Mouse (Mus musculus): ENCODE measurements at regions not wholly inside any gene's neighbourhood (a gene's known extent, or its start where the extent isn't known, plus 50 kb on each side); places are given as distances from the start of the nearest gene placed in this dataset.

- no peak for DNase-seq (ENCODE audit: low spot score)
These were observed 229.1 kb upstream of the G2e3 start for GRCm38 (mm10) chr12:51118781-51119180.

DNA sequence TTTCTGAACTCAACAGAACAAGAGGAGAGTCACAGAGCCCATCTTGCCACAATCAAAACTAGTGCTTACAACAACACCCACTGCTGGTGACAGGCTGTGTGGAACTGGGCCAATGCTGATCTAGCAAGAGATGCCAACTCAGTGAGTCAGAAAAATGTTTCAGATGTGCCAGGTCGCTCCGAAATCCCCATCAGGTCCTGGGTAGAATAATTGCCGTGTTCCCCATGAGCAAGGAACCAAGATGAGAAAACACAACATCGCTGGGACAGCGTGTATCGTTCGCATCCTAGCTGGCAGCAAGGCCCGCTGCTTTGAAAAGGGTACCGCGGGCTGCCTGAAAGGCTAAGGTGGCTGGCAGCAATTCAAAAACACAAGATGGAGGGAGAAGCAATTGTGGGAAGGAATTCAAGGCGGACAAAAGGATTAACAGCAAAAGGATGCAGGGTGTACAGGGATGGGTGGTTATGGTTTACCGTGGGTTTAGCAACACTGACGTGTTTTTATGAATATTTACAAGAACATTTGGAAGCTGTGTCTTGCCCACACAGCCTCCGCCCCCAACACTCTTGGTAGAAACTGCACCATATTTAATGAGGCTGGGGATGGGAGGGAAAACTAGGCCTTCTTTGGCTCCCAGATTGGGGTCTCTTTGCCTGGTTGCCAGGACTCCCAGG, 229.7 kb upstream of the G2e3 start:
- DNase-seq (ENCODE audit: low spot score): no peak

GRCm38 (mm10) chr12:51117436-51118020, 230.3 kb upstream of the G2e3 start:
- no peak for DNase-seq (ENCODE audit: low spot score)

- no peak for DNase-seq (ENCODE audit: low spot score)
These were observed 236.1 kb upstream of the G2e3 start for GRCm38 (mm10) chr12:51111811-51112210.

DNA sequence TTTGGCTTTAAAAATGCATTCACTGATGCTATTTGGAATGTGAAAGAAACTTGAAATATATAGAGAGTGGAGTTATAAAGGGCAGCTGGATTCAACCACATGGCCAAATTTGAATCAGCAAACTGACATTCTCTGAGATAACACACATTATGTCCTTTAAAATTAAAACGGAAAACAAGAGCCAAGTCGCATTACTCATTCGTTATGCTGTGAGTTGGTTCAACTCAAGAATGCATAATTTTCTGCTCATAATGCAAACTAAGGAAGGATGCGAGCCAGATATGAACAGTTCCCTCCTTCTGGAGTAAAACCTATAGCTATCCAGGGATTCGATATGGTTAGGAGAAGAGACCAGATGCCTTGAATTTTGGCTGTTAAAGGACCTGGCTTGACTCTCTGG, 239.8 kb upstream of the G2e3 start:
- no peak for DNase-seq (ENCODE audit: low spot score)

DNA sequence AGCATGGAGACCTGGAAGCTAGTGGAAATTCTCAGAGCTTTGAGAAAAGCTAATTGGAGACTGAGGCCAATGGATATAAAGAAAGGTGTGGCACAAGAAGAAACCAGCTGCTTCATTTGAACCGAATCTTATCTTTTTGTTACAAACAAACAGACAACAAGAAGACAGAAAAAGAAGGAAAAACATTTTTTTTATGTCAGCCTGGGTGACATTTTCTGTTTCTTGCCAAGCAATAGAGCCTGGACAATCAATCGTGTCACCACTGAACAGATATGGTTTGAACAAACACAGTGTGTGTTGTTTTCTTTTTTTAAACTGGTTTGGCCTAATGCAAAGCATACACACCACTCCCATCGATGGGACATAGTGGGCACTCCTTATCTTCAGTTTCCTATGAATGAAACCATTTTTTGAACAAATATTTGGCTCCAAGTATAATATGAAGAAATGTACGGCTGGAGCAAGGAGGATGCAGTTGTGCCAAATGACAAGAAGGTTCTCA, 244.3 kb upstream of the G2e3 start:
- DNase-seq (ENCODE audit: low spot score): no peak

DNA sequence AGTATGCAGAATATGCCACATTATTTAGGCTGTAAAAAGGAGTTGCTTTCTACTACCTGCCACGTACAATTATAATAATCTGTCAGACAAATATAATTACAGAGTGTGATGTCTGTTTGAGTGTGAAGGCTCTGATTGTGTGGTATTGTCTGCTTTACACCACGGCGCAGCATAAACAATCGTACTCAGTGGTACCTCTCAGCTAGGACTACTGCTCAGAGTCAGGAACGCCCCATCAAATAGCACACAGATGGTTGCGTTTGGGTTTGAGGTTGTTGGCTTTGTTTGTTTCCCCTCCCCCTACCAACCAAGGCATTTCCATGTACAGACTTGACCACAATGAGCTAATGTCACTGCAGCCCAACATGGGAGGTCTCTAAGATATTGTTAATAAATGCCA, 246.2 kb upstream of the G2e3 start:
- DNase-seq (ENCODE audit: low spot score): no peak

- DNase-seq (ENCODE audit: low spot score): no peak
These were observed 247.0 kb upstream of the G2e3 start for GRCm38 (mm10) chr12:51100868-51101267.

DNA sequence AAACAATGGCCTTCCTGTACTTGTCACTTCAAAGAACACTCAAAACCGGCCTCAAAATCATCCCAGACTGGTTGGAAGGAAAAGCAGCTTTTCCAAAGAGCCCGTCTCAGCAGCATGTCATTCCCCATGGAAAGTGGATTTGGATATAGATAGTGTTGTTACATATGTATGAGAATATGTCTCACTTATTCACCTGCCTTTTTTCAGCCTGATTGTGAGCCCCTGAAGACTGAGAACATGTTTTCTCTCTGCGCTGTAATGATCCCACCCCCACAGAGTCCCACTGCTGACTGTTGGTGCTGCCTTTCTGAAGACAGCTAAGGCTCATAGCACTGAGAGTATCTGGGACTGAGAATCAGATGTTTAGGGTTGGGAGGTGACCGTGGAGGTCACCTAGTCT, 251.9 kb upstream of the G2e3 start:
- DNase-seq (ENCODE audit: low spot score): no peak

DNA sequence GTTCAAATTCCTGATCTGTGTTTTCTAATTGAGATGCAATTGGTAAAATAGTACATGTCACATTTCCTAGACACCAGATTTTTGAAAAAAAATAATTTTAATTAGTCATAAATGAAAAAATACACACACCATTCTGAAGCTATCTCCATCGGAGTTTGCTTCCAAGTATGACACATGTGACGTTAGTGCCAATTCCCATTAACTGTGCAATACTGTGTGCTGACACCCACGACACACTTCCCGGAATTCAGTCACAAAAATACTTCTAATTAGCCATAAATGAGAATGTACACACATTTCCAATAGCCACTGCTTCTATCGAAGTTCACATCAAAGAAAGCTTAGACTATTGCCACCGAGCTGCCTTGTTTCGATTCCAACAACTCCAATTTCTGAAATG, 258.5 kb upstream of the G2e3 start:
- no peak for DNase-seq (ENCODE audit: low spot score)

GRCm38 (mm10) chr12:51081809-51082208, 266.1 kb upstream of the G2e3 start:
- DNase-seq (ENCODE audit: low spot score): no peak

DNA sequence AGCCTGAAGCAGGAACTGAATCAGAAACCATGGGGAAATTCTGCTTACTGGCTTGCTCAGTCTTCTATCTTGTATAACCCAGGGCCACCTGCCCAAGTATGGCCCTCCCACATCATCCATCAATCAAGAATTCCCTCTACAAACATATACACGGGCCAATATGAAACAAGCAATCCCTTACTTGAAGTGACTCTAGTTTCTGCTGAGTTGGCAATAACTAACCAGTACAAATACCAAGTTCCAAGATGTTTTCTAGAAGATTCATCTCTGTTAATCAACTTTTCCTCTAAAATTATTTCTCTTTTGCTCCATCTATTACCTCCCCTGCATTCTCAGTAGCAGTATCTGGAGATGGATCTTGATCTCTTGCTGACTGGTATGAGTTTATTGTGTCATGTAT, 274.4 kb upstream of the G2e3 start:
- no peak for DNase-seq (ENCODE audit: low spot score)

DNA sequence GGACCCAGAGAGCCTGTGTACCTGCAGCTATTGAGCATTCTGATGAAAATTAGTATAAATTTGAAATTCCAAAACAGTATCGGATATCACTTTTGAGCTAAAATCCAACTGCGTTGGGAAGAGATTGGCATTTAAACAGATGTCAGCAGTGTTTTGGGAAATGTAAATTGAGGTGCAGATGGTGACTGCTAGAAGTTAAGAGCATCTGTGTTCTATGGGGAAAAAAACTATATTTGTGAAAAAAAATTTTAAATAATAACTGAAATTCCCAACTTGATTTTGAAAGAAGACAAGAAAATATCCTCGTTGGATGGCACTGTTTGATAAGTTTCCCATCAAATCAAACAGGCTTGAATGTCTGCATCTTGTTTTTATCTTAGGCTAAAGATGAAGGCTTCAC, 286.9 kb upstream of the G2e3 start:
- DNase-seq (ENCODE audit: low spot score): no peak

- no peak for DNase-seq (ENCODE audit: low spot score)
These were observed 289.3 kb upstream of the G2e3 start for GRCm38 (mm10) chr12:51058569-51058968.

- no peak for DNase-seq (ENCODE audit: low spot score)
These were observed 289.8 kb upstream of the G2e3 start for GRCm38 (mm10) chr12:51058104-51058503.

GRCm38 (mm10) chr12:51047116-51047515, 300.7 kb upstream of the G2e3 start:
- DNase-seq (ENCODE audit: low spot score): no peak

DNA sequence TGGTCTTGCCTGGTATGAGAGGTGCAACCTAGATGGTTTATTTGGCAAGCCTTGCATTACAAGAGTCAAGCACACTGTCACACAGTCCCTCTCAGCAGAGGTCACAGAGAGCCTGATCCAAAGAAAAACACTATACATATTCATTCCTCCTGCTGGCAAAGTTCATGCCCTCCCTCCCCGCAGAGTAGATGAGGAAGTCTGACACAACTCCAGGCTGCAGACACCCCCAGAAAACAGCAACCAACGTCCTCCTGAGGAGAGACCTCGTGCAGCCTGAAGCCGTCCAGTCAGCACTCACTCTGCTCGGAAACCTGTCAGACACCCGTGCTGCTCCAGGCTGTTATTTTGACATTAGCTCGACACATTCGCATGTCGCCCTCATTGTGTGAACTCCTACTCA, 302.4 kb upstream of the G2e3 start:
- no peak for DNase-seq (ENCODE audit: low spot score)

GRCm38 (mm10) chr12:51045020-51045419, 302.8 kb upstream of the G2e3 start:
- DNase-seq (ENCODE audit: low spot score): no peak

DNA sequence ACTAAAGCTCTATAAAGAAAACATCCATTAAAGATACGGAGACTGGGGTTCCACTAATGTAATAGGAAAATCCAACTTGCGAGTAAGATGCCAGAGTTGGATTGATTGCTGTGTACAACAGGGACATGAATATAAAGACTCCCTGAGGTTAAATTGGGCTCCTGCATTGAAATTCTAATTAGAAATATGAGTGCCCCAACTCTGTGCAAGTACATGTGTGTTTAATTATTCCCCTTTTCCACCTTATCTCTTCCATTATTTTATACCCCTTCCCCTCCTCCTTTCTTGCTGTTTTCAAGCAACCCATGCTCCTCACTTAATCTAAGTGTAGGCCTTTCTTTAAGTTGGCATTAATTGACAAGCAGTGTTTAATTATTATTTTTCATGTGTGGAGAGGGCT, 315.7 kb upstream of the G2e3 start:
- DNase-seq (ENCODE audit: low spot score): no peak

GRCm38 (mm10) chr12:51028601-51029174, 319.2 kb upstream of the G2e3 start:
- no peak for DNase-seq (ENCODE audit: low spot score)

- DNase-seq (ENCODE audit: low spot score): no peak
These were observed 321.8 kb upstream of the G2e3 start for GRCm38 (mm10) chr12:51026046-51026445.

DNA sequence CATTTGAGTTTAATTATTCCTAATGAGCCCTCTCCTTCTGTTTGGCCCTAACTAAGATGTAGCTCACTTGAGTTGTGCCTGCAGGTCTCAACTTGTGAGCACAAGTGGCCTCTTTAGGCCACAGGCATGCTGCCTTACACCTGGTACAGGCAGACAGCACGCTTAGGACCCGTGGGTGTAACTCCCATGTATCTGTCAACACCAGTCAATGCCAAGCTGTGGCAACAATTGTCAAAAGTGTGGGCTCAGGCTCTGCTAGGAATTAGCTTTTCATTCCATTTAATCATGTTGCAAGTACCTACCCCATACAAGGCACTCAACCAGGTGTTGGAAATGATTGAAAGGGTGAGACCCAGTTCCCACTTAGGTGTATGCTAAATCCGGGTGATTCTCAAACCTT, 322.3 kb upstream of the G2e3 start:
- DNase-seq (ENCODE audit: low spot score): no peak

GRCm38 (mm10) chr12:51024057-51024743, 323.7 kb upstream of the G2e3 start:
- no peak for DNase-seq (ENCODE audit: low spot score)

Measured in adipocyte (in vitro differentiated cells).